Mouse (Mus musculus) embryo, embryonic 10 days (tissue): ENCODE data around the gene Gm27021.

Experiments used
- DNase-seq: peaks from one replicate; pipeline ENCODE4 v3.0.0-alpha.2; 2015; ENCODE audit warnings: low spot score

Gene Gm27021

GRCm38 (mm10) chr8:120599504-120599903 is 68.4 kb downstream of the Gm27021 start:
- DNase-seq: peak; percentile 67

GRCm38 (mm10) chr8:120598579-120598978 is 69.3 kb downstream of the Gm27021 start:
- DNase-seq: peak; percentile 48

- peak; percentile 80 for DNase-seq
These were observed 71.9 kb downstream of the Gm27021 start for GRCm38 (mm10) chr8:120595963-120596362.

GRCm38 (mm10) chr8:120594571-120594970 is 73.3 kb downstream of the Gm27021 start:
- no peak for DNase-seq

GRCm38 (mm10) chr8:120591587-120592292 is 76.1 kb downstream of the Gm27021 start:
- DNase-seq: no peak

- DNase-seq: no peak
These were observed 78.0 kb downstream of the Gm27021 start for GRCm38 (mm10) chr8:120589921-120590320.

- peak; percentile 99 for DNase-seq
These were observed 78.7 kb downstream of the Gm27021 start, which contains the start of gene Gins2 for GRCm38 (mm10) chr8:120588908-120589771. Gene Gins2, minus strand, starts transcription at chr8:120589304.

- DNase-seq: no peak
These were observed 82.4 kb downstream of the Gm27021 start for GRCm38 (mm10) chr8:120585521-120585920.

- no peak for DNase-seq
These were observed 86.1 kb downstream of the Gm27021 start for GRCm38 (mm10) chr8:120581811-120582210.

GRCm38 (mm10) chr8:120581329-120581728 is 86.5 kb downstream of the Gm27021 start:
- no peak for DNase-seq

- no peak for DNase-seq
These were observed 87.4 kb downstream of the Gm27021 start for GRCm38 (mm10) chr8:120580336-120581000.

- DNase-seq: no peak
These were observed 90.1 kb downstream of the Gm27021 start for GRCm38 (mm10) chr8:120577821-120578220.

GRCm38 (mm10) chr8:120575801-120576200 is 92.1 kb downstream of the Gm27021 start:
- DNase-seq: peak; percentile 84

- DNase-seq: no peak
These were observed 92.9 kb downstream of the Gm27021 start for GRCm38 (mm10) chr8:120574941-120575340.

GRCm38 (mm10) chr8:120573866-120574265 is 94.0 kb downstream of the Gm27021 start:
- DNase-seq: no peak

- no peak for DNase-seq
These were observed 95.3 kb downstream of the Gm27021 start for GRCm38 (mm10) chr8:120572534-120572933.

GRCm38 (mm10) chr8:120571561-120571960 is 96.3 kb downstream of the Gm27021 start:
- no peak for DNase-seq

- DNase-seq: peak; percentile 76
These were observed 97.8 kb downstream of the Gm27021 start for GRCm38 (mm10) chr8:120569939-120570715.

GRCm38 (mm10) chr8:120569123-120569522 is 98.8 kb downstream of the Gm27021 start:
- no peak for DNase-seq

- no peak for DNase-seq
These were observed 99.6 kb downstream of the Gm27021 start for GRCm38 (mm10) chr8:120568164-120568798.

GRCm38 (mm10) chr8:120567731-120568130 is 100.1 kb downstream of the Gm27021 start:
- no peak for DNase-seq
